Mouse (Mus musculus) heart, postnatal 0 days (tissue): Measurements from ENCODE around the gene Nav2. TPM values are rescaled to one million over a fixed set of nuclear protein-coding genes. Genes with fewer than 3 reads are reported as not detected.

Experiments used
- ATAC-seq: fragments of 200-750 bp; cut with Nextera tagmentation; 2 replicates; pipeline ENCODE4 v1.8.0; 2017; ENCODE audit warnings: low read depth, moderate number of reproducible peaks, moderate library complexity; ENCODE audit not compliant: insufficient read depth
- DNase-seq: peaks from one replicate; pipeline ENCODE4 v3.0.0-alpha.2; 2016; ENCODE audit warnings: low spot score
- H3K27ac ChIP-seq: fragments of 300-500 bp; sonication (generic); 2 replicates; pipeline ENCODE4 v1.5.1; 2014; ENCODE audit warnings: low read depth, mild to moderate bottlenecking
- H3K27me3 ChIP-seq: fragments of 300-500 bp; sonication (generic); 2 replicates; pipeline ENCODE4 v1.6.1; 2014; ENCODE audit warnings: low read length, mixed read lengths; ENCODE audit not compliant: control insufficient read depth, insufficient read depth
- H3K36me3 ChIP-seq: fragments of 300-500 bp; sonication (generic); replicated peaks from 2 replicates; pipeline ENCODE4 v1.6.1; 2014; ENCODE audit warnings: low read length, mixed read lengths; ENCODE audit not compliant: control insufficient read depth, insufficient read depth
- H3K4me1 ChIP-seq: fragments of 300-500 bp; sonication (generic); 2 replicates; pipeline ENCODE4 v1.6.1; 2014; ENCODE audit warnings: antibody characterized with exemption; ENCODE audit not compliant: control insufficient read depth, insufficient read depth
- H3K4me2 ChIP-seq: fragments of 300-500 bp; sonication (generic); 2 replicates; pipeline ENCODE4 v1.6.1; 2014; ENCODE audit warnings: low read depth, mild to moderate bottlenecking, low read length, moderate library complexity
- H3K4me3 ChIP-seq: fragments of 300-500 bp; sonication (generic); 2 replicates; pipeline ENCODE4 v1.5.1; 2014; ENCODE audit warnings: low read depth, low read length
- H3K9ac ChIP-seq: fragments of 300-500 bp; sonication (generic); replicated peaks from 2 replicates; pipeline ENCODE4 v1.6.1; 2014; ENCODE audit warnings: low read depth, low read length, mixed read lengths
- H3K9me3 ChIP-seq: fragments of 300-500 bp; sonication (generic); replicated peaks from 2 replicates; pipeline ENCODE4 v1.6.1; 2016; ENCODE audit warnings: low read length; ENCODE audit not compliant: control insufficient read depth
- CTCF ChIP-seq: IDR thresholded peaks from 2 replicates; pipeline ENCODE4 v1.5.1; 2016; ENCODE audit warnings: antibody characterized with exemption, control low read depth, low read depth
- EP300 ChIP-seq: IDR thresholded peaks from 2 replicates; pipeline ENCODE4 v1.6.1; 2016; ENCODE audit warnings: antibody characterized with exemption, low read depth
- WGBS: fragments of 180-500 bp; shearing (Covaris S2); extraction: QIAGEN DNeasy Blood & Tissue Kit; methylation state at CpG from one replicate; pipeline ENCODE4 v1.1.7; 2014; 5-methylcytosine and 5-hydroxymethylcytosine counted together
- polyA plus RNA-seq: library from polyadenylated mRNA; unstranded; fragments of >200 nt; fragmentation: Nextera tagmentation; extraction: Ambion mirVana; gene quantifications from 2 replicates; pipeline ENCODE4 v1.2.1, GENCODE M21; 2015
- total RNA-seq: library from RNA; depleted of rRNA; stranded (reverse); fragments of >200 nt; gene quantifications from 2 replicates; pipeline ENCODE4 v1.2.3, GENCODE M21; 2014; ENCODE audit warnings: low replicate concordance

Gene Nav2
- total and polyA plus RNA-seq, 2 experiments from 2014 or later: 22.8 to 77.9 TPM

- H3K4me1 ChIP-seq: peaks cover 8% of the 10 kb centered on the region; the same call in 1 of the 2 replicates
- DNase-seq (no peak), ATAC-seq (no peak)
- H3K9me3 ChIP-seq: no peaks in the 10 kb centered on the region; the same call in 1 of the 2 replicates
- H3K4me2 ChIP-seq: no peak overlapping the region
- no peak overlapping the region for H3K9ac ChIP-seq
- no peak overlapping the region for H3K27ac ChIP-seq
- WGBS: 60% methylated on average over 2 of the region's 2 CpGs
- TF ChIP-seq EP300 (no peak), CTCF (no peak)
- H3K4me3 ChIP-seq: no peak overlapping the region
- no peaks in the 10 kb centered on the region for H3K27me3 ChIP-seq
- no peaks in the 10 kb centered on the region for H3K36me3 ChIP-seq
These were observed 370.0 kb downstream of the Nav2 start for GRCm38 (mm10) chr7:49278531-49278930.

GRCm38 (mm10) chr7:49280427-49280826 is 371.9 kb downstream of the Nav2 start:
- H3K27me3 ChIP-seq: no peaks in the 10 kb centered on the region
- no peak for TF ChIP-seq CTCF
- TF ChIP-seq EP300: no peak
- no peak for ATAC-seq
- DNase-seq: no peak
- peaks cover 19% of the 10 kb centered on the region for H3K4me1 ChIP-seq
- WGBS: 74% methylated on average over 5 of the region's 5 CpGs
- H3K4me3 ChIP-seq: no peak overlapping the region
- H3K9ac ChIP-seq: no peak overlapping the region
- no peaks in the 10 kb centered on the region; the same call in 1 of the 2 replicates for H3K9me3 ChIP-seq
- H3K4me2 ChIP-seq: no peak overlapping the region
- H3K36me3 ChIP-seq: no peaks in the 10 kb centered on the region
- H3K27ac ChIP-seq: no peak overlapping the region

GRCm38 (mm10) chr7:49282446-49282845 is 373.9 kb downstream of the Nav2 start:
- 81% methylated on average over 7 of the region's 7 CpGs for WGBS
- Histone ChIP-seq H3K9me3 (no peaks in the 10 kb centered on the region; the same call in 1 of the 2 replicates), H3K9ac (no peak overlapping the region), H3K27me3 (no peaks in the 10 kb centered on the region), H3K4me3 (no peak overlapping the region), H3K4me1 (peaks cover 19% of the 10 kb centered on the region), H3K27ac (no peak overlapping the region), H3K36me3 (no peaks in the 10 kb centered on the region), H3K4me2 (no peak overlapping the region)
- ATAC-seq: no peak
- TF ChIP-seq CTCF (no peak), EP300 (no peak)
- DNase-seq: no peak

GRCm38 (mm10) chr7:49283507-49284361 is 375.2 kb downstream of the Nav2 start:
- ATAC-seq (peak; percentile 36), DNase-seq (no peak)
- H3K4me3 ChIP-seq: no peak overlapping the region
- H3K4me1 ChIP-seq: peaks cover 22% of the 10 kb centered on the region
- no peak overlapping the region for H3K9ac ChIP-seq
- 0 out of 2 replicates have a peak, but pooled peaks have one; percentile 14 for TF ChIP-seq CTCF
- no peak for TF ChIP-seq EP300
- no peaks in the 10 kb centered on the region; the same call in 1 of the 2 replicates for H3K9me3 ChIP-seq
- no peaks in the 10 kb centered on the region for H3K27me3 ChIP-seq
- H3K36me3 ChIP-seq: no peaks in the 10 kb centered on the region
- H3K27ac ChIP-seq: no peak overlapping the region
- no peak overlapping the region for H3K4me2 ChIP-seq
- 48% methylated on average over 11 of the region's 11 CpGs for WGBS

- peaks cover 25% of the 10 kb centered on the region for H3K4me1 ChIP-seq
- 38% methylated on average over 8 of the region's 8 CpGs for WGBS
- no peak overlapping the region for H3K4me3 ChIP-seq
- no peaks in the 10 kb centered on the region for H3K9me3 ChIP-seq
- no peaks in the 10 kb centered on the region for H3K27me3 ChIP-seq
- TF ChIP-seq CTCF (no peak), EP300 (no peak)
- no peak overlapping the region for H3K4me2 ChIP-seq
- DNase-seq (no peak), ATAC-seq (0 out of 2 replicates have a peak, but pooled peaks have one; percentile 5)
- no peak overlapping the region for H3K27ac ChIP-seq
- no peak overlapping the region for H3K9ac ChIP-seq
- H3K36me3 ChIP-seq: no peaks in the 10 kb centered on the region
These were observed 379.7 kb downstream of the Nav2 start for GRCm38 (mm10) chr7:49288186-49288585.
